Mouse (Mus musculus) kidney, postnatal 0 days (tissue): ENCODE measurements around the gene BC005537. TPM values are rescaled to one million over a fixed set of nuclear protein-coding genes. Genes with fewer than 3 reads are reported as not detected.
A peak's percentile ranks its signal among the peaks of the same experiment; 100 is the strongest.

Source experiments
- ATAC-seq: fragments of 200-750 bp; cut with Nextera tagmentation; replicated peaks from 2 replicates; pipeline ENCODE4 v1.8.0; 2017; ENCODE audit warnings: low read depth, moderate number of reproducible peaks, moderate TSS enrichment, moderate library complexity; ENCODE audit not compliant: low FRiP score
- DNase-seq: peaks from one replicate; pipeline ENCODE4 v3.0.0-alpha.2; 2016; ENCODE audit warnings: low spot score
- H3K27ac ChIP-seq: fragments of 300-500 bp; sonication (generic); 2 replicates; pipeline ENCODE4 v1.5.1; 2014; ENCODE audit warnings: mild to moderate bottlenecking
- H3K27me3 ChIP-seq: fragments of 300-500 bp; sonication (generic); 2 replicates; pipeline ENCODE4 v1.6.1; 2014; ENCODE audit warnings: low read length, mixed read lengths; ENCODE audit not compliant: insufficient read depth
- H3K36me3 ChIP-seq: fragments of 300-500 bp; sonication (generic); 2 replicates; pipeline ENCODE4 v1.6.1; 2014; ENCODE audit warnings: low read length, mixed read lengths; ENCODE audit not compliant: insufficient read depth
- H3K4me1 ChIP-seq: fragments of 300-500 bp; sonication (generic); replicated peaks from 2 replicates; pipeline ENCODE4 v1.6.1; 2014; ENCODE audit warnings: antibody characterized with exemption, low read length, mixed read lengths; ENCODE audit not compliant: insufficient read depth
- H3K4me2 ChIP-seq: fragments of 300-500 bp; sonication (generic); 2 replicates; pipeline ENCODE4 v1.6.1; 2014; ENCODE audit warnings: mild to moderate bottlenecking, low read length, moderate library complexity, mixed read lengths
- H3K4me3 ChIP-seq: fragments of 300-500 bp; sonication (generic); replicated peaks from 2 replicates; pipeline ENCODE4 v1.5.1; 2014; ENCODE audit warnings: low read depth, low read length
- H3K9ac ChIP-seq: fragments of 300-500 bp; sonication (generic); 2 replicates; pipeline ENCODE4 v1.6.1; 2014; ENCODE audit warnings: low read depth, low read length
- H3K9me3 ChIP-seq: fragments of 300-500 bp; sonication (generic); replicated peaks from 2 replicates; pipeline ENCODE4 v1.6.1; 2016; ENCODE audit warnings: low read length, inconsistent platforms, mixed read lengths
- CTCF ChIP-seq: IDR thresholded peaks from 2 replicates; pipeline ENCODE4 v1.5.1; 2016; ENCODE audit warnings: antibody characterized with exemption, low read depth, mild to moderate bottlenecking, moderate library complexity
- WGBS: fragments of 180-500 bp; shearing (Covaris S2); extraction: QIAGEN DNeasy Blood & Tissue Kit; methylation state at CpG from one replicate; pipeline ENCODE4 v1.1.7; 2014; 5-methylcytosine and 5-hydroxymethylcytosine counted together
- polyA plus RNA-seq: library from polyadenylated mRNA; unstranded; fragments of >200 nt; fragmentation: Nextera tagmentation; extraction: Ambion mirVana; gene quantifications from 2 replicates; pipeline ENCODE4 v1.2.1, GENCODE M21; 2015

The BC005537 gene
- 19.1 and 20.6 TPM in 2 replicates for polyA plus RNA-seq

DNA sequence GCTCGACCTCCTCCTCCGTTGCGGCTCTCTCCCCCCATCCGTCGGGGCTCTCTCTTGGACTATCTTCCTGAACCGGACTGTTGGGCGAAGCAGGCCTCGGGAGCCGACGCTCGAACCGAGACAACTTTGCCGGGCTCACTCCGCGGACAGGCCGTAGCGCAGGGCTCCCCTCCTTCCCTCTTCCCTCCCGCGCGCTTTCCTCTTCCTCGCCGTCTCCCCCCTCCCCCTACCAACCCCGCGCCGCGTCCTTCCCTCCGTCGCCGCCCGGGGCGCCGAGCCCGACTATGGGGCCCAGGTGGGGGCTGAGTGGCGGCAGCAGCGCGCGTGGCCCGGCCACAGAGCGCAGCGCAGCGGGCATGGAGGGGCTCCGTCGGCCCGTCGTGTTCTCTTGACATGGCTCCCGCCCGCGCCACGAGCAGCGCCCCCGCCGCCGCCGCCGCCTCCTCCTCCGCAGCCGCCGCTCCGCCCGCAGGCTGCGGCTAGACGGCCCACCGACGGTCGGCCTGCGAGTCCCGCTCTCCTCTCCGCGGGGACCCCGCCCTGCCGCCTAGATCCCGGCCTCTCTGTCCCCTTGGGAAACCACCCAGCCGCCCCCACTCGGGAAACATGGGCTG lies at the start of gene BC005537:
BC005537 (plus strand) TSS at position 350 of the 614 bp plus-strand sequence.
- peak; percentile 62 for ATAC-seq
- DNase-seq, result peak; percentile 73
- TF ChIP-seq CTCF, result peak; percentile 34
- WGBS, result under 1% methylated on average over 57 of the region's 74 CpGs
- Histone ChIP-seq H3K36me3 (peaks cover 5% of the 10 kb centered on the region; the same call in 1 of the 2 replicates), H3K9ac (peak within 1 kb of the TSS; percentile 97), H3K9me3 (no peaks in the 10 kb centered on the region), H3K4me2 (peak within 1 kb of the TSS; percentile 81), H3K27ac (peak within 1 kb of the TSS; percentile 100), H3K4me3 (peak within 1 kb of the TSS; percentile 98), H3K27me3 (no peaks in the 10 kb centered on the region), H3K4me1 (0 out of 2 replicates have a peak, but pooled peaks cover 5% of the 10 kb centered on the region)

DNA sequence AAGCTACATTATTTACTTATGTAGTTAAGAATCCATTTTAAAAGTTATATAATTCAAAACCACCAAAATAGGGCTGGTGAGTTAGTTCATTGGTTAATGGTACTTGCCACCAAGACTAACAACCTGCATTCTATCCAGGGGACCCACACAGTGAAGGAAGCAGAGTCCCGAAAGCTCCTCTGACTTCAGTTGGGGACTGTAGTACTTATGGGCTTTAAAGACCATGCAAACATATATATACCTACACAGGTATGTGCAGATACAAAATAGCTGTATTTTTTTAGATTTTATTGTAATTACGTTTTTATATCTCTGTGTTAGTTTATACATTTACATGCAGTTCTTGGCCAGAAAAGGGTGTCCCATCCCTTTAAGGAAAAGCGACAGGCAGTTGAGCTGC lies 44.7 kb upstream of the BC005537 start:
- Histone ChIP-seq H3K27me3 (no peaks in the 10 kb centered on the region), H3K4me3 (no peak overlapping the region), H3K9me3 (no peaks in the 10 kb centered on the region), H3K9ac (no peak overlapping the region), H3K36me3 (peaks cover 14% of the 10 kb centered on the region; the same call in 1 of the 2 replicates), H3K27ac (no peak overlapping the region), H3K4me1 (no peaks in the 10 kb centered on the region), H3K4me2 (no peak overlapping the region)
- TF ChIP-seq CTCF, result no peak
- DNase-seq (no peak), ATAC-seq (no peak)
- 94% methylated on average over 3 of the region's 3 CpGs for WGBS

DNA sequence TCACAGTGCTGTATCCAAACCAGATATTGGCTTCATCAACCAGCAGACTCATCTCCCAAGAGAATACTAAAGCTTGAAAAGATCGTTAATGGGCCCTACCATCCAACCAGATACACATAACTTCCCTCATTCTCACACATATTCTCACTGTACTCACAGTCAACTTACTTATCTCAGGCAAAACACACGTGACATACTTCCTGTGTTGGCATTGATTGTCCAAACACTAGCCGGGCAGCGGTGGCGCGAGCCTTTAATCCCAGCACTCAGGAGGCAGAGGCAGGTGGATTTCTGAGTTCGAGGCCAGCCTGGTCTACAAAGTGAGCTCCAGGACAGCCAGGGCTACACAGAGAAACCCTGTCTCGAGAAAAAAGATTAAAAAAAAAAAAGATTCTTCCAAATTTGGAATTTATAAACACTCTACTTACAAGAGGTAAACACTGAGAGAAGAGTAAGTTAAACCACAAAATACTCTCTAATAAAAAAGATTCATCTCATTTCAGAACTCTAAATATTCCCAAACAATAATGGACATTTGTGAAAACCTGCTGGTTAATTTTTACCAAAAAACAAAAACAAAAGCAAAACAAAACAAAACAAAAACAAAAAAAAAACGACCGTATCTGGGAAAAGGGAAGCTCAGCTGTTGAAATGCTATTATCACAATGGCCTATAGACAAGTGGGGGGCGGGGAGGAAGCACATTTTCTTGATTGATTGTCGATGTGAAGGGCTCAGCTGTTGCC lies 43.5 kb upstream of the BC005537 start:
- H3K36me3 ChIP-seq, result peaks cover 11% of the 10 kb centered on the region; the same call in 1 of the 2 replicates
- DNase-seq (no peak), ATAC-seq (no peak)
- 85% methylated on average over 12 of the region's 12 CpGs for WGBS
- H3K27ac ChIP-seq, result no peak overlapping the region
- H3K4me1 ChIP-seq, result no peaks in the 10 kb centered on the region
- H3K4me2 ChIP-seq, result no peak overlapping the region
- no peak overlapping the region for H3K9ac ChIP-seq
- no peaks in the 10 kb centered on the region for H3K9me3 ChIP-seq
- H3K4me3 ChIP-seq, result no peak overlapping the region
- no peak for TF ChIP-seq CTCF
- no peaks in the 10 kb centered on the region for H3K27me3 ChIP-seq

DNA sequence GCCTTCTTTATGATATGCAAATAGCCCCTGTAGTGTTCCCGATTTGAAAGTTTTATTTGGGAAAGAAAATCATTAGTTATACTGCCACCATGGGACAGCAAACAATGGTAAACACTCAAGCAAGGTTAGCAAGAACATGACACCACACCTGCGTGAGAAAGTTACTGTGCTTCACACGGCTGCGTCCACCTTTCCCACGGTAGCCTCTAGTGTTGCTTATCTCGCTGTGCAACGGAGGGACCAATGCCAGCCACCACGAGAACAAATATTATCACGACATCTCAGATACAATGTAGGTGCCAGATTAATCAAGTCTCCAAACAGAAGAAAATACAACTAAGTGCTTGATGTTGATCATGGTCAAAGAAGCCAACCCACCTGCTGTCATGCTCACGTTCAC lies 42.0 kb upstream of the BC005537 start:
- H3K36me3 ChIP-seq, result 0 out of 2 replicates have a peak, but pooled peaks cover 6% of the 10 kb centered on the region
- no peaks in the 10 kb centered on the region for H3K27me3 ChIP-seq
- DNase-seq (no peak), ATAC-seq (no peak)
- H3K4me2 ChIP-seq, result no peak overlapping the region
- WGBS, result 89% methylated on average over 10 of the region's 10 CpGs
- H3K9me3 ChIP-seq, result no peaks in the 10 kb centered on the region
- H3K4me3 ChIP-seq, result no peak overlapping the region
- no peak overlapping the region for H3K9ac ChIP-seq
- H3K4me1 ChIP-seq, result no peaks in the 10 kb centered on the region
- H3K27ac ChIP-seq, result no peak overlapping the region
- TF ChIP-seq CTCF, result no peak

DNA sequence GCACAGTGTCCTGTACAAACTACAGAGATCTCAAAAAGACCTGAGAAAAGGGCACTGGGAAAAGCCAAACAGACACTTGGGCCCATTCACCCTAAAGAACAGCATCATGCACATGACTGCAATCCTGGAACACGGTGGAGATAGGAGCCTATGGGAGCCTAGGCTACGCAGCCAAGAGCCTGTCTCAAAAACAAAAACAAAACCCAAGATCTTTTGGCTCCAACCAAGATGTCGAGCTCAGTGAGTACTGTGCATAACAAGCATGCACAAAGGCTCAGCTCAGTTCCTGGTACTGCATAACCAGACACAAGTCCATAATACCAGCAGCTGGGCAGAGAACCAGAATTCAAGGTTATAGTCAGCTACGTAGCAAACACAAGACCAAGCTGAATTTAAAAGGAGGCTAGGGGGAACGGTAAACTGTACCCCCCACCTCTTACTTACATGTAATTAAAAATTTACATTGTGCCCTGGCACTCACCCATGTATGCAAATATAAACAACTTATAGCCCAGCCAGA lies 41.0 kb upstream of the BC005537 start:
- DNase-seq, result no peak
- Histone ChIP-seq H3K36me3 (0 out of 2 replicates have a peak, but pooled peaks cover 5% of the 10 kb centered on the region), H3K27ac (no peak overlapping the region), H3K4me3 (peak overlapping the region; percentile 77), H3K4me1 (no peaks in the 10 kb centered on the region), H3K9me3 (no peaks in the 10 kb centered on the region), H3K4me2 (peak overlapping the region; percentile 69), H3K9ac (peak overlapping the region; percentile 75; the same call in 1 of the 2 replicates), H3K27me3 (no peaks in the 10 kb centered on the region)
- no peak for ATAC-seq
- WGBS, result 50% methylated on average over 5 of the region's 5 CpGs
- TF ChIP-seq CTCF, result no peak

DNA sequence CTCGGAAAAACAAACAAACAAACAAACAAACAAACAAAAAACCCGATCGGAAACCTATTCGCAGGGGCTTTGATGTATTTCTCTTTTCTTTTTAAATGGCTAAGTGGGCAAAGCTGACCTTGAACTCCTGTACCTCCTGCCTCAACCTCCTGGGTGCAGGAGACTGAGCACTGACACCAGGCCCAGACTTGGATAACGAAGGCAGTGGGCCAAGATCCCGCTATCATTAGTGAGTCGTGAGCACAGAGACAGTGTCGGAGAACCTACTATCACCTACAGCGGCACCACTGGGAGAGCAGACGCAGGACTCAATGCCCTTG lies 40.4 kb upstream of the BC005537 start:
- WGBS, result 7% methylated on average over 10 of the region's 10 CpGs
- no peak for DNase-seq
- Histone ChIP-seq H3K27ac (peak overlapping the region; percentile 85), H3K4me1 (no peaks in the 10 kb centered on the region), H3K4me2 (peak overlapping the region; percentile 69), H3K4me3 (peak overlapping the region; percentile 77), H3K36me3 (no peaks in the 10 kb centered on the region), H3K27me3 (no peaks in the 10 kb centered on the region), H3K9me3 (no peaks in the 10 kb centered on the region), H3K9ac (peak overlapping the region; percentile 75; the same call in 1 of the 2 replicates)
- no peak for ATAC-seq
- TF ChIP-seq CTCF, result no peak
